Mouse (Mus musculus) E14TG2a.4 (cell line): ENCODE data around the gene Tubg2.

Source experiments
- CTCF ChIP-seq: conservative IDR thresholded peaks from 2 replicates; pipeline ENCODE4 v1.5.1; 2014; ENCODE audit warnings: low read length
- POU5F1 ChIP-seq: IDR thresholded peaks from 2 replicates; pipeline ENCODE4 v1.6.1; 2014; ENCODE audit warnings: low read length, borderline replicate concordance

- no peak for TF ChIP-seq CTCF
- TF ChIP-seq POU5F1, result no peak
Measured at GRCm38 (mm10) chr11:101137000-101137399, 18.7 kb upstream of the Tubg2 start.
